Comparison of ENCODE assay signal across 7 mouse cellular contexts in the genomic region with DNA sequence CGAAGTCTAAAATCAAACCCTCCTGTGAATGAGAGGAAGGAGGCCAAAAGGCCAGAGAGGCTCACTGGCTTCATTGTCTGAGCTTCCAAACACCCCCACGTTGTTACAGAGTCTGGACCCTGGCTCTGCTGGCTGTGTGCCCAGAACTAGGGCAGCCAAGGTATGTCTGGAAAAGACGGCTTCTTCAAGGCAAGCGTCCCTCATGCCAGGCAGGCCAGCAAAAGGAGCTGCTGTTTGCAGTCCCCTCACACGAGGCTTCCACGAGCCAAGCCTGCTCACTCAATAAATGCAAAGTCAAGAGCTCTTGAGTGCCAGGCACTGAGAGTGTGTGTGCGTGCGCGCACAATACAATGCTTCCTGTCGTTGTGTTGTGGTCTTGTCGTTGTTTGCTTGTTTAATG.
DNase-seq lines count a peak whose midpoint lies in the region; ATAC-seq lines count a peak whose summit lies in the region.

No protein-coding gene starts in this region.

- 76% methylated on average over 11 of the region's 11 CpGs for WGBS in midbrain, embryonic 12.5 days
- 81% methylated on average over 11 of the region's 11 CpGs for WGBS in midbrain, embryonic 10.5 days
- WGBS in heart, embryonic 16.5 days: 16% methylated on average over 11 of the region's 11 CpGs
- WGBS in limb, embryonic 13.5 days: 43% methylated on average over 11 of the region's 11 CpGs
- WGBS in forebrain, embryonic 11.5 days: 67% methylated on average over 11 of the region's 11 CpGs

- no peaks in the 10 kb centered on the region for H3K9me3 ChIP-seq in midbrain, embryonic 12.5 days
- no peaks in the 10 kb centered on the region for H3K9me3 ChIP-seq in midbrain, embryonic 10.5 days (replicated peaks)
- H3K9me3 ChIP-seq in heart, embryonic 16.5 days (replicated peaks; ENCODE audit: control insufficient read depth, low read length): no peaks in the 10 kb centered on the region
- no peaks in the 10 kb centered on the region; the same call in 1 of the 2 replicates for H3K9me3 ChIP-seq in limb, embryonic 13.5 days
- H3K9me3 ChIP-seq in forebrain, embryonic 11.5 days (ENCODE audit: control insufficient read depth, low read length): no peaks in the 10 kb centered on the region

- H3K4me1 ChIP-seq in midbrain, embryonic 12.5 days: peaks cover 4% of the 10 kb centered on the region; the same call in 1 of the 2 replicates
- H3K4me1 ChIP-seq in midbrain, embryonic 10.5 days: no peaks in the 10 kb centered on the region
- peaks cover 19% of the 10 kb centered on the region for H3K4me1 ChIP-seq in heart, embryonic 16.5 days (ENCODE audit: control insufficient read depth, insufficient read depth, low read length)
- peaks cover 22% of the 10 kb centered on the region for H3K4me1 ChIP-seq in limb, embryonic 13.5 days
- H3K4me1 ChIP-seq in forebrain, embryonic 11.5 days (replicated peaks; ENCODE audit: control insufficient read depth, insufficient read depth, low read length): no peaks in the 10 kb centered on the region

- ATAC-seq in midbrain, embryonic 12.5 days (ENCODE audit: low FRiP score, low read depth): no peak
- peak; percentile 81 for ATAC-seq in heart, embryonic 16.5 days (replicated peaks; ENCODE audit: extremely low read depth, insufficient read depth, low FRiP score)
- ATAC-seq in limb, embryonic 13.5 days (ENCODE audit: low FRiP score, low read depth): peak; percentile 51; the same call in 1 of the 2 replicates
- no peak for ATAC-seq in forebrain, embryonic 11.5 days (replicated peaks; ENCODE audit: low FRiP score)

- H3K36me3 ChIP-seq in midbrain, embryonic 12.5 days: no peaks in the 10 kb centered on the region
- H3K36me3 ChIP-seq in midbrain, embryonic 10.5 days: no peaks in the 10 kb centered on the region
- peaks cover 12% of the 10 kb centered on the region for H3K36me3 ChIP-seq in heart, embryonic 16.5 days (ENCODE audit: control insufficient read depth, insufficient read depth)
- H3K36me3 ChIP-seq in limb, embryonic 13.5 days: peaks cover 11% of the 10 kb centered on the region
- H3K36me3 ChIP-seq in forebrain, embryonic 11.5 days (ENCODE audit: control insufficient read depth, insufficient read depth, low read length): no peaks in the 10 kb centered on the region

- H3K4me3 ChIP-seq in midbrain, embryonic 12.5 days: no peak overlapping the region
- no peak overlapping the region for H3K4me3 ChIP-seq in midbrain, embryonic 10.5 days
- no peak overlapping the region for H3K4me3 ChIP-seq in heart, embryonic 16.5 days (ENCODE audit: low read length)
- H3K4me3 ChIP-seq in limb, embryonic 13.5 days: no peak overlapping the region
- H3K4me3 ChIP-seq in forebrain, embryonic 11.5 days (ENCODE audit: low read depth, low read length): no peak overlapping the region

- H3K27ac ChIP-seq in midbrain, embryonic 12.5 days (replicated peaks): 0 out of 2 replicates have a peak overlapping the region, but pooled peaks have one; percentile 15
- no peak overlapping the region for H3K27ac ChIP-seq in midbrain, embryonic 10.5 days (replicated peaks)
- H3K27ac ChIP-seq in heart, embryonic 16.5 days (ENCODE audit: low read length): peak overlapping the region; percentile 15
- peak overlapping the region; percentile 63 for H3K27ac ChIP-seq in limb, embryonic 13.5 days
- no peak overlapping the region for H3K27ac ChIP-seq in forebrain, embryonic 11.5 days (ENCODE audit: low read depth, low read length)

- H3K4me2 ChIP-seq in midbrain, embryonic 12.5 days (replicated peaks): no peak overlapping the region
- H3K4me2 ChIP-seq in heart, embryonic 16.5 days (ENCODE audit: low read depth, low read length): no peak overlapping the region
- H3K4me2 ChIP-seq in limb, embryonic 13.5 days (replicated peaks): no peak overlapping the region
- H3K4me2 ChIP-seq in forebrain, embryonic 11.5 days (ENCODE audit: low read depth, low read length, severe bottlenecking): no peak overlapping the region

- H3K9ac ChIP-seq in midbrain, embryonic 12.5 days (replicated peaks): no peak overlapping the region
- H3K9ac ChIP-seq in heart, embryonic 16.5 days (ENCODE audit: low read length): no peak overlapping the region
- H3K9ac ChIP-seq in limb, embryonic 13.5 days: no peak overlapping the region
- H3K9ac ChIP-seq in forebrain, embryonic 11.5 days (ENCODE audit: low read length): no peak overlapping the region

- no peaks in the 10 kb centered on the region for H3K27me3 ChIP-seq in midbrain, embryonic 12.5 days
- H3K27me3 ChIP-seq in midbrain, embryonic 10.5 days (ENCODE audit: low read depth, poor library complexity, severe bottlenecking): no peaks in the 10 kb centered on the region
- H3K27me3 ChIP-seq in heart, embryonic 16.5 days (ENCODE audit: control insufficient read depth, insufficient read depth, low read length): no peaks in the 10 kb centered on the region
- H3K27me3 ChIP-seq in limb, embryonic 13.5 days: no peaks in the 10 kb centered on the region
- H3K27me3 ChIP-seq in forebrain, embryonic 11.5 days (ENCODE audit: control insufficient read depth, insufficient read depth, low read length): no peaks in the 10 kb centered on the region

- DNase-seq in midbrain, embryonic 10.5 days (ENCODE audit: low spot score): no peak
- DNase-seq in gastrocnemius, postnatal 10 days: peak; percentile 59
- no peak for DNase-seq in natural killer cell, adult 2 months (ENCODE audit: low spot score in 2 of 2)
- DNase-seq in forebrain, embryonic 11.5 days (ENCODE audit: low spot score): no peak

Comparison
In these comparisons a context has a peak if more than half of its experiments do, and no peak if none do; other contexts are left out.
1. H3K27ac ChIP-seq: peak in midbrain, embryonic 12.5 days (single experiment), heart, embryonic 16.5 days (single experiment) and limb, embryonic 13.5 days (single experiment); none in midbrain, embryonic 10.5 days (single experiment) and forebrain, embryonic 11.5 days (single experiment).
2. ATAC-seq: peak in heart, embryonic 16.5 days (single experiment) and limb, embryonic 13.5 days (single experiment); none in midbrain, embryonic 12.5 days (single experiment) and forebrain, embryonic 11.5 days (single experiment).